Mouse (Mus musculus) CH12.LX (cell line): ENCODE results near the gene Adgrl3.

Source experiments
- CTCF ChIP-seq, 2 experiments: IDR thresholded peaks in 1 of 2; conservative IDR thresholded peaks in 1 of 2; 2 replicates each; pipeline ENCODE4 v1.5.1; 2011 to 2012; ENCODE audit warnings: low read depth in 2 of 2, low read length in 2 of 2, improper control_type of control experiment in 1 of 2, inconsistent platforms in 1 of 2, mild to moderate bottlenecking in 1 of 2, moderate library complexity in 1 of 2
- EP300 ChIP-seq: IDR thresholded peaks from 2 replicates; pipeline ENCODE4 v1.6.1; 2011; ENCODE audit warnings: low read length, improper control_type of control experiment
- KAT2A ChIP-seq: IDR thresholded peaks from 2 replicates; pipeline ENCODE4 v1.6.1; 2012; ENCODE audit warnings: low read length, improper control_type of control experiment, inconsistent platforms; ENCODE audit not compliant: insufficient replicate concordance
- MEF2A ChIP-seq: IDR thresholded peaks from 2 replicates; pipeline ENCODE4 v1.6.1; 2014; ENCODE audit warnings: low read depth, mild to moderate bottlenecking, inconsistent platforms, low read length, improper control_type of control experiment, borderline replicate concordance
- POLR2A ChIP-seq: IDR thresholded peaks from 2 replicates; pipeline ENCODE4 v1.6.1; 2011; ENCODE audit warnings: low read depth, mild to moderate bottlenecking, improper control_type of control experiment, low read length
- TBP ChIP-seq: conservative IDR thresholded peaks from 2 replicates; pipeline ENCODE4 v1.6.1; 2011; ENCODE audit warnings: low read depth, low read length, improper control_type of control experiment
- UBTF ChIP-seq: IDR thresholded peaks from 2 replicates; pipeline ENCODE4 v1.6.1; 2012; ENCODE audit warnings: low read depth, mild to moderate bottlenecking, inconsistent platforms, low read length, improper control_type of control experiment, moderate library complexity
- ZC3H11A ChIP-seq: IDR thresholded peaks from 2 replicates; pipeline ENCODE4 v1.6.1; 2012; ENCODE audit warnings: low read depth, mild to moderate bottlenecking, inconsistent platforms, low read length, improper control_type of control experiment
- ZKSCAN1 ChIP-seq: IDR thresholded peaks from 2 replicates; pipeline ENCODE4 v1.6.1; 2012; ENCODE audit warnings: low read depth, inconsistent platforms, low read length, improper control_type of control experiment, borderline replicate concordance
- ZNF384 ChIP-seq: IDR thresholded peaks from 2 replicates; pipeline ENCODE4 v1.6.1; 2012; ENCODE audit warnings: low read depth, low read length, improper control_type of control experiment, inconsistent platforms

GRCm38 (mm10) chr5:81136394-81136793, 116.5 kb downstream of the Adgrl3 start:
- TF ChIP-seq ZC3H11A (no peak), KAT2A (no peak), EP300 (no peak), UBTF (no peak), POLR2A (no peak), MEF2A (no peak), ZKSCAN1 (no peak), ZNF384 (no peak), CTCF (conservative IDR thresholded peaks at IDR 0.05 in 1 of 2, IDR thresholded peaks at IDR 0.05 in 1 of 2; ENCODE audit: low read depth in 2 of 2, low read length in 2 of 2) (no peak), TBP (no peak)
